Mouse (Mus musculus) liver, embryonic 14.5 days (tissue): ENCODE measurements around the gene Nabp2.

Experiments used
- CTCF ChIP-seq: IDR thresholded peaks from 2 replicates; pipeline ENCODE4 v1.5.1; 2016; ENCODE audit warnings: antibody characterized with exemption, low read depth, control low read depth
- EP300 ChIP-seq: IDR thresholded peaks from 2 replicates; pipeline ENCODE4 v1.6.1; 2016; ENCODE audit warnings: antibody characterized with exemption, low read depth

- TF ChIP-seq CTCF: peak; percentile 43
- no peak for TF ChIP-seq EP300
Measured at GRCm38 (mm10) chr10:128372142-128372541, 39.1 kb downstream of the Nabp2 start.
